Mouse (Mus musculus) G1E (cell line): ENCODE results near the gene Rnf5.

Experiments used
- CTCF ChIP-seq: IDR thresholded peaks from 2 replicates; pipeline ENCODE4 v1.5.1; 2012; ENCODE audit warnings: low read depth, low read length, inconsistent platforms, mixed read lengths
- GATA1 ChIP-seq: IDR thresholded peaks from 2 replicates; pipeline ENCODE4 v1.6.1; 2012; ENCODE audit warnings: borderline replicate concordance, low read length, inconsistent platforms, mixed read lengths
- POLR2AphosphoS5 ChIP-seq: IDR thresholded peaks from 2 replicates; pipeline ENCODE4 v1.6.1; 2012; ENCODE audit warnings: low read depth, low read length, inconsistent platforms; ENCODE audit not compliant: insufficient replicate concordance

GRCm38 (mm10) chr17:34585121-34585520 lies 18.4 kb downstream of the Rnf5 start:
- no peak for TF ChIP-seq CTCF
- TF ChIP-seq GATA1, result no peak
- TF ChIP-seq POLR2AphosphoS5, result no peak
